Mouse (Mus musculus) urinary bladder, postnatal 25 days (tissue): ENCODE results near the gene Klhl42.

Experiments used
- DNase-seq: peaks from one replicate; pipeline ENCODE4 v3.0.0; 2022; ENCODE audit warnings: low spot score

The Klhl42 gene

DNA sequence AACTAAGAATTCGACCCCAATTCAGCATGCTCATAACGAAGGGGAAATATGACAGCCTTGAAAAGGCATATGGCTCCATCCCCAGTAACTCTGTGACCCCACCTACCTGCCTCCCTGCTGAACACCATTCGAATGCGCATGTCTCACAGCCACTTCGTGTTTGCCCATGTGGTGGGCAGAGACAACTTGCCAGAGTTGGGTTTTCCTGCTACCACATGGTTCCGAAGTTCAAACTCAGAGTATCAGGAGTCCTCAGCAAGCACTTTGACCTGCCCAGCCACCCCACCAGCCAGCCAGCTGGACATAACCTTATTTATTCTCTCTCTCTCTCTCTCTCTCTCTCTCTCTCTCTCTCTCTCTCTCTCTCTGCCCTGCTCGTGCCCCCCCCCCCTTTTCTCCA, 3.4 kb upstream of the Klhl42 start:
- no peak for DNase-seq

DNA sequence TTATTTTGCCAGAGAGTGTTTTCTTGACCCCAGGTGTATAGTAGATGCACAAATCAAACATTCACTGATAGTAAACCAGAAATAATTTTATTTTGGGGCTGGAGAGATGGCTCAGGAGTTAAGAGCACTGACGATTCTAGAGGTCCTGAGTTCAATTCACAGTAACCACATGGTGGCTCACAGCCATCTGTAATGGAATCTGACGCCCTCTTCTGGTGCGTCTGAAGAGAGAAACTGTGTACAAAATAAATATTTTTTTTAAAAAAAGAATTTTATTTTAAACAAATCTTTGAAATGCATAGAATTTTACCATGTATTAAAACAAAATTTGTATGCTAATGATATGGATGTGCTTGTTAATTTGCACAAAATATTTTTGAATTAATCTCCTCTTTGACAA, 2.7 kb upstream of the Klhl42 start:
- DNase-seq = no peak

DNA sequence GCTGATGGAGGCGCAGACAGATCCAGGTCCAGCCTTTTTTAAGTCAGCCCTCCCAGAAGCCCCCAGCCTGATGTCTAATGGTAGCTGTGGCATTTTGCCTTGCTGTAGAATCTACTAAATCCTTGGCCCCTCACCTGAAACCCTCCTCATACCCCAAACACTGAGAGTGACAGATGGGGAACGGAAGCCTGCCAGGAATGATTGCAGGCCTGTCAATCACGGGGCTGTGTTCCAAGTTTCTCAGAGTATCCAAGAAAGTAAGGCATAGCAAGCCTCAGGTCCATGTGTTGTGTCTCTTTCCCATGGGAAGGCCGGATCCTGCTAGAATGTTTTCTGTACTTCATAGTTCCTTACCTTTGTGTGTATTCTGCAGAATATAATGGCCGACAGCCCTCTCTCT, 988 bp upstream of the Klhl42 start:
- DNase-seq = no peak

DNA sequence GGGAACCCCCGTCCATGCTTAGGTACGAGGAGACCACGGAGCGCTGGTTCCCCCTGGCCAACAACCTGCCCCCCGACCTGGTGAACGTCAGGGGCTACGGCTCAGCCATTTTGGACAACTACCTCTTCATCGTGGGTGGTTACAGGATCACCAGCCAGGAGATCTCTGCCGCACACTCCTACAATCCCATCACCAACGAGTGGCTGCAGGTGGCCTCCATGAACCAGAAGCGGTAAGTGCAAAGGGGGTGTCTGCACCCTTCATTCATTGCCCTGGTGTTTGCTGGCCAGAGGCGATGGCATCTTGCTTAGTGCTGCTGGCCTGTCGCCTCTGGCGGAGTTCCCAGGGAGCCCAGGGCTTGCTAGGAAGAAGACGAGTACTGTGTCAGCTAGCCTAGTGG, 957 bp downstream of the Klhl42 start:
- DNase-seq = peak; percentile 22

DNA sequence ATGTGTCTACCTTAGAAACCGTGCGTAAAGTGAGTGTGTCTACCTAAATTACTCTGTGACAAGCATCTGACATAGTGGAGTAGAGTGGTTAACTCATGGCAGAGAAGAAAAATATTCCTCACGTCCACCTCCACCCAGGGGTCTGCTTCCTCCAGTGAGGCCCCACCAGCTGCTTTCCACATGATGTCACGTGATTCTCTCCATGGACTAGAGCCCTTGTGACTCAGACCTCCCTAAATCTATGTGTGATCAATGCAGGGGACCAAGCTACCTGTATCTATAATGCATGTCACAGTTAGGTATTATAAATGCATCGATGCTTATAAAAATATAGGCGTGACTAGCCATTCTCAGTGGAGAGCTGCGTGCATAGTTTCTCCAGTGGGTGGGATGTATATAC, 3.6 kb downstream of the Klhl42 start:
- DNase-seq = no peak

DNA sequence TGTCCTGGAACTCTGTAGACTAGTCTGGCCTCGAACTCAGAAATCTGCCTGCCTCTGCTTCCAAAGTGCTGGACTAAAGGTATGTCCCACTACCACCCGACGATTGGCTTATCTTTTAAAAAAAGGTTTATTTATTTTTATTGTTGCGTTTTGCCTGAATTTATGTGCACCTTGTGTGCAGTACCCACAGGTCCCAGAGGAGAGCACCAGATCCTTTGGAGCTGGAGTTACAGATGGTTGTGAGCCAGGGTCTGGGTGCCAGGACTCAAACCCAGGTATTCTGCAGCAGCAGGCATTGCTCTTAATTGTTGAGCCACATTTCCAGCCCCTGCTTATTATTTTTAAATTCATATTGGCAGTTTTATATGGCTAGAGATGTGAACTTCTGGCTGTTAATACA, 4.9 kb downstream of the Klhl42 start:
- no peak for DNase-seq

DNA sequence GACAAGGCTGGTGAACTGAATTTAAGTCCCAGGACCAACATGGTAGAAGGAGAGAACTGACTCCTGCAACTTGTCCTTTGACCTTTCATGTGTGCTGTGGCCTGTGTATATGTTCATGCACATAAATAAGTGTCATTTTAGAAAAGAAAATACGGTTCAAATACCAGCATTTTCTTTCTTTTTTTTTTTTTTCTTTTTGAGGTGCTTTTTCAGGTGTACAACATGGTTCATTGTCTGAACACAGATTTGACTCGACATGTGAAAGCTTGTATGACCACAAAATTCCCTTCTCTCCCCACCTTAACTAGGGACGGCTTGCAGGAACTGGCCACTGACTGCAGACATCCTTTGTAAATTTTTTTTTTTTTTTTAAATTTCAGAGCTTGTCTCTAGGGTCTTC, 5.8 kb downstream of the Klhl42 start:
- DNase-seq = no peak

DNA sequence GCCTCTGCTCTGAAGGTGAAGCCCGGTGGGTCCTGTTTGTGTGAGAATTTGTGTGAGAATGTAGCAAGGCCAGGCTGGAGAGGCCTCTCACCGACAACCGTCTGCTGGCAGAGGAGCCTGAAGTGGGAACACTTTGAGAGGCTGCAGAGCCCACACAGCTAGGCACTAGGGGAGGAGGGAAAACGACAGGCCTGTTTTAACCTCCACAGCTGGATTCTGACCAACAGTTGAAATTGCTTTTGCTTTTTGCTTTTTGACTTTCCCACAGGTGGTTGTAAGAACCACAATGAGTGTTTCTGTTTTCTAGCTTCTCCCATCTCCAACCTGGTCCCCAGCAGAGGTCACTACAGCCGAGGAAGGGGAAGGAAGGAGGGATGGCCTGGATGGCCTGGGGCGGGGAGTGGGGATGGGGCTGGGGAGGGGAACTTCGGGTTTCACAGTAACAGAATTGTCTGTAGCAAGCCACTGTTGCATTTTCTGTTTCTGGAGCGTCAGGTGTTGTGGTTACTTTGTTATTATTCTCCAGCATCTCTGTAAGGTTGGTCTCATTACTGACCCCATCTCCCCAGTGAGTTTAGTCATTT, 6.3 kb downstream of the Klhl42 start:
- no peak for DNase-seq

DNA sequence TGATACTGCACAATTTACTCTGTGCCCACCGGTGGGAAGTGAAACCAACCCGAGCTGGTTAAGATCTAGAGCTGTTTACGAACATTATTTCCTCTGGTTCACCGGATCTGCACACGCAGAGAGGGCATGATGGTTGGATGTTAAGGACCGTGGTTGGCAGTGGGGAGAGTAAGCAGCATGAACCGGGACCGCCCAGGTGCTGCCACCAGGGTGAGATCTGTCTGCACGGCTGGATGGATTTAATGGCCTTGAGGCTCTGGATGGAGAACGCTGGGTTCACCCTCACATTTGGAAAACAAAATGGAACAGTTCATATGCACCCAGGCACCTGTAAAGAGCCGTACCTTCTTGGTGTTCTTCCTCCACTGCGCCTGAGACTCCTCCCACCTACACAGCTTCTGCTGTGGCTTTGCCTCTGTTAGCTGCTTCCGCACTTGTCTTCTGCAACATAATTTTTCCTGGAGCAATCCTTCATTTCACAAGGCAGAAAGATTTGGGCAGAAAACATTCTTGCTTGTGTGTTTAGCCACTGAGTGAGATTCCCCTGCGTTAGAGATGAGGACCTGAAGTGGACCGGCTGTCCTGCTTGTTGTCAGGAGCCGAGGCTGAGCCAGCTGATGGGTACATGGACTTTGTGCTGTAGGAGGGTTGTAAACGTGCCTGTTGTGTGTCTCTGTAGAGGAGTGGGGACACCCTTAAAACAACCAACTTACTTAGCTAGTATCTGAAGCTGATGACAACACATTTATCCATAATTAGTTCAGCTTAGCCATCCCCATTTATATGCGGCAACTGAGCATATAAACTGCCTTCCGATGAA, 8.5 kb downstream of the Klhl42 start:
- DNase-seq = no peak

DNA sequence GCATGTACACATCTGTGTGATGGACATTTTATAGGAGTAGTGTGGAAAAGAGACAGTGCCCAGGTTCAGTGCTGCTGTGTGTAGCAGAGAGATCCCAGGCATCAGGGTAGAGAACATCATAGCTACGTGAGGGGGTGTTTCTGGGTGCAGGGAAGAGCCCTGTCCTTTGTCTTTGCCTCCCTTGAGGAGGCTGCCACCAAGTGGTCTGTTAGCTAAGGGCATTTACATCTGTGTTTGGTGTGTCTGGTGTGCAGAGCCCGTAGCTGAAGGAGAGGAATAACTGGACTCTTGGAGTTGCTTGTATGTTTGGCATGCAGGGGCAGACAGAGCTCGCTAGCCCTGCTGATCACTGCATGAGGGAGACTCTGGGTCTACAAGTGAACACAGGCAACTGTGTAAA, 11.1 kb downstream of the Klhl42 start:
- DNase-seq = no peak

DNA sequence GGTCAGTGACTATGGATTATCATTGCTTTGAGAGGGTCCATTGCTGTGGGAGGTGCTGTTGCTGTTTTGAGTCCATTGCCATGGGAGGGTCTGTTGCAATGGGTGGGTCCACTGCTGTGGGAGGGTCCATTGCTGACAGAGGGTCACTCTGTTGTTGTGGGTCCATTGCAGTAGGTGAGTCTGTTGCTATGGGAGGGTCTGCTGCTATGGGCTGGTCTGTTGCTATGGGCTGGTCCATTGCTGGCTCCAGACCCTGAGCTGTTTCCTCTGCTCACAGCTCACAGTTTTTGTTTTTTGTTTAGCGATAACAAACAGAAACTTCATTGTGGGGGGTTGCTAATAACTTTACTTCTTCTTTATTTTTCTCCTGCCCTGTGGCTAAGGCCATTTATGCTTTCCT, 14.3 kb downstream of the Klhl42 start:
- no peak for DNase-seq

DNA sequence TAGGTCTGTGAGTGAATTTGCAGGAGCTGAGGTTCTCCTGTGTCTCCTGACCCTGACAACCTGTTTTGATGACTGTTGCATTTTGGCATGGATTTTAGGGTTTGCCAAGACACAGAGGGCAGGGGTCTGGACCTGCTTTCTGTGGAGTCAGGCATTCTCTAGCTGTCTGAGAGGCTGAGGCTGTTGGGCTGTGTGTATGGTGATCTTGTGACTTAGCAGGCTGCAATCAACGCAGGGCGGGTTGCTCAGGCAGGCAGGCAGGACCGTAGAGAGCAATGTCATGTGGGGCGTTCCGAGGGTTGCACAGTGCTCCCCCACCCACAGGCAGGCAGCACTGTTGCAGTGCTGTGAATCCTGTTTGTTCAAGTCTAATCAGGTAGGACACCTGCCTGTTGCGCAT, 15.5 kb downstream of the Klhl42 start:
- no peak for DNase-seq

DNA sequence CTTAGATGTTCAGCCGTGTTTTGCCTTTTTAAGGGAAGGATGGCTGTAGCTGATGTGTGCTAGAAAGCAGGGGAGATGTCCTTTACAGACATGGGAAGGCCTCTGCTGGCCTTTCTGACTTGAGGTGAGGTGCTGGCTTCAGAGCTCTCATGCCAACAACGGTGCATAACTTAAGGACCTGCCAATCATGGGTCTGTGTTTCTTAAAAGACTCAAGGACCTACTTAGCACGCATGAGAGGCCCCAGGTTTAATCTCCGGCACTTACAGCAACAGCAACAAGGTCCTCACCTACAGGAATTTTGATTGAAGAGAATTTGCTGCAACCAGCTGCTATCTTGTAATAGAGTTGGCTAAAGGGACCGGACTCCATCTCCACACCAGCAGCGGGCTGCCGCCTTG, 18.1 kb downstream of the Klhl42 start:
- DNase-seq = no peak

DNA sequence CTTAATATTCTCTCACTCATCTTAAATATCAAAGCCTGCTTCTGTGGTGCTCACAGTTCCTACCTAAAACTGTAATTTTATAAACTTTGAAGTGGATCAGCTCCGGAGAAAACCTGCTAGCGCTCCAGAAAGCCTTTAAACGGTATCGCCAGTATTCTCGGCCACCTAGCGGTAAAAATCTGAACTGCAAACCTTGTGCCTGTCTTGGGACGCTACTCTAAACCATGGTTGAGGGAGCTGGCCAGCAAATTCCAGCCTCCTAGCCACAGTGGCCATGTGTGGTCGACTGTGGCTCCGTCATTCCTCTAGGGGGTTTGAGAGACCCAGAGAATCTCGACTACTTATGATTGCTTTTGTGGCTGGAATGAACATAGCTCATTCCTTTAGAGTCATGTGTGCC, 25.4 kb downstream of the Klhl42 start:
- peak; percentile 80 for DNase-seq

DNA sequence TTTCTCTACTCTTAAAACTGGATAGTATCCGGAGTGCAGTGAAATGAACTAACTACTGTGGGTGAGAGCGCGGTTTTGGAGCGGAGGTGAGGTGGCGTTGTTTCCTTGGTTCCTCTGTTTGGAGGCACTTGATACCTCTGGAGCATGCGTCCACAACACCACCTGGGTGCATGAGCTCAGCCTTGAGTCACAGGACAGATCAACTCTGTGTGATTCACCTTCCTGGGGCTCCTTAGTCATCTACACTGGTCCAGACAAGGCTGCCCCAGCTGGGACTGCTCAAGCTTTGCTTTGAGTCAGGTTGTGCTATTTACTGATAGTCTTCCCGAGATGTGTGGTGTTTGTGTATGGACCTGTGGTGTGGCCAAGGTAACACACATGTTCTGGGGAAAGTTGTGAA, 26.6 kb downstream of the Klhl42 start:
- no peak for DNase-seq

DNA sequence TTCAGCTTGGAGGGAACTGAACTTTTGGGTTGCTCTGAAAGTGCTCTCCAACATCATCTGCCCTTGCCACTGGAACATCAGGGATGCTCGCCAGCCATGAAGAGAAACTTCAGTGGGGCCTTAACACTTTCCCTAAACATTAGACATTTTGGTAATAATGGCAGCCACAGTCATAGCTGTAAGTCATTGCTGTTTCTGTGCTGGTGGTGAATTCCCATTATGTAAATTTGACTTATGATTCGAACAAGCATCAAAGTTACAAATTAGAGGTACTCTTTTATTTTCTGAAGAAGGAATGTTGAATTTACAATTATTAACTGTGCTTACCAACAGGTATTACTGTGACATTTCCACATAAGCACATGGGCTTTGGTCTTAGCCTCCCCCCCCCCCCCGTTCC, 27.0 kb downstream of the Klhl42 start:
- no peak for DNase-seq

DNA sequence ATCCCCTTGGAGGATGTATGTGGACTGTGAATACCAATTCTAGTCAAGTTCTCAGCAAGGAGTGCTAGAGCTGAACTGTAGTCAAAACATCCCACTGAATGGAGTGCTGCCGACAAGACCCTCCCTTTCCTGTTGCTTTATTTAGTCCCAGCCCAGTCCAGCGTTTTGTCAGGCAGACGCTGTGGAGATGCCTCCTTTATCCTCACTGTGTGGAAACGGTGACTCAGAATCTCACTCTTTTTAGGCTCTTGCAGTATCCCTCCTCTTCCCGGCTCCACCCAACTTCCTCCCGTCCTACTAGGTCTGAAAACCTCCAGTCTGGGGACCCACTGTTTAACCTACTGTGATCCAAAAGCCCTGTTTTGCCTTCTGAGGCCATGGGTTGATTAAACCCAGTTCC, 30.1 kb downstream of the Klhl42 start:
- no peak for DNase-seq

DNA sequence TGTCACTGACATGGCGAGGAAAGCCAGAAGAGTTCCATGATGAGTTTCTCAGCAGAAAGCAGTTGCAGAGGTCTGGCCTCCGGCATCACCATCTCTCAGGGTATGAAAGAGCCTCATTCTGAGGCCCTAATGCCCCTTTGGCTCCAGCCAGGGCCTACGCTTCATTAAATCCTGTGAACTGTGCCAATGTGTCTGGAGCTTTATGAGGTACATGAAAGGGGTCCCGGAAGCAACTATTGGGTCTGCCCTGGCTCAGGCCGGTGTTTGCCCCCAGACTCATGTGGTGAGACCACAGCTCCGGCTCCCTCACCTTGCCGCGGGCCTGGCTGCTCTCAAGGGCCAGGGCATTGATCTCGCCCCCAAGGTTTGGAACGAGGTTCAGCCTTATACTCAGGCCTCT, 36.1 kb downstream of the Klhl42 start:
- DNase-seq = no peak

DNA sequence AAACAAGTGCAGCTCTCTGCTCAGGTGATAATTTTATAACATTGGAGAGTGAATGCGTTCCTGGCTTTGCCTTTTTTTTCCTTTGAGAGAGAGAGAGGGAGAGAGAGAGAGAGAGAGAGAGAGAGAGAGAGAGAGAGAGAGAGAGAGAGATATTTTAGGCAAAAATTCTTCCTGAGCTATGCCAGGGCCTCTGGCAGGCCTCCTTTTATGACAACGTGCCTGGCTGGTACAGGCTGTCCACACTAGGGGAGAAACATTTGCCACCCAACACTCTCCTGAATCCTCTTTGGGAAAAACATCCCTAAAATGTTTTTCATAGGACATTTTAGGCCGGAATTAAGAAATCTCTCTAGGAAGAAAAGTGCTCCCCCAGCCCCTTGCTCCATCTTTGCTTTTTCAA, 47.1 kb downstream of the Klhl42 start:
- DNase-seq = no peak

DNA sequence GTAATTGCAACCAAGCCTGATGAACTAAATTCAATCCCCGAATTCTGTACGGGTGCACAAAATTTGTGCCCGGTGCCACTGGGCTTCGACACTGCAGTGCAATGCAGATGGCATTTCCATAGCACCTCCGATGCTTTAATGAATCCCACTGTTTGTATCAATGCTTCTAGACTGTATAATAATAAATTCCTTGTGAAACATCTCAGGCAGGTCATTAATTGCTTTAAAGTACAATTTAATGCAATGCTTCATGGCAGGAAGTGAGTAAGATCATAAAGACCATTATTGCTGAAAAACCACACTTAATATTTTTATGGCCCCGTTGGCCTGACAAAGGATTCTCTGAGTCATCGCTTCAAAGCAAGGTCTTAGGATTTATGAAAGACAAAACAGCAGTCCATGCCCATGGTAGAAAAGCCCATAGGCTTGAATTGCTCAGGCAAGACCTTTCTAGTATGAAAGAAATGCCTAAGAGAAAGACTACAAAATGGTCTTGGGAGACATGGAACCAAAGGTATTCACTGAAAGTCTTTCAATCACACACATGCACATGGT, 49.5 kb downstream of the Klhl42 start:
- DNase-seq = no peak

DNA sequence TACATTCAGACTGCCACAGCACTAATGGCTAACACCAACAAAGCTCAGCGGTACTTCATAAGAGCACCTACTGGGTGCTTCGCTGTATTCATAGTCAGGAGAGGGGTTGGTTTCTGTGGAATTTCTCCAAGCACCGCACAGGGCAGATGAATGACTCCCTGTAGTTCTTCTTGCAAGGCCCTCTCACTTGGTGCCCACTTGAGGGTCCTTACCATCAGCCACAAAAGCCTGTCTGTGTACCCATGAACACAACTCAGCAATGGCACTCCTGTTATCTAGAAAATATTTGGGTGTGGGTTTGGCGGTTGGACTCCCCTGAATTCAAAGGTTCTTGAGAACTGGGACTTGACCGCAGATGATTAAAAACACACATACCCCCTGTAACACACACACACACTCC, 53.5 kb downstream of the Klhl42 start:
- no peak for DNase-seq

DNA sequence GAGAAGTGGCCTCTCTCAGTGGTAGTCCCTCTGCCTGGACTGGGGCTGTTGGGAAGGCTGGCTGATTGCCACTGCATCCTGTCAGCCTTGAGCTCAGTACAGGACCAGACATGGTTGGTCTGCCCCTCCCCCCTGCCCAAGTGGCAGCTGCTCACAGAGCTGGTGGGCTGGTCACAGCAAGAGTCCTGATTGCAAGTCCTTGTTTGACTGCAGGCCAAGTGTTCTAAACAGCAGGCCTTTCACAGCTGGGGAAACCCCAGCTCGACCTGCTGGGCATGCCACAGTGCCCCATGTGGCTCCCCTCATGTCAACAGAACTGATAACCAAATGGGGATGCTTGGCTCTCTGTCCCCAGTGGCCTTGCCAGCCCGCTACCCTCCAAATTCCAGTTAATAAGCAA, 54.1 kb downstream of the Klhl42 start:
- DNase-seq = no peak

DNA sequence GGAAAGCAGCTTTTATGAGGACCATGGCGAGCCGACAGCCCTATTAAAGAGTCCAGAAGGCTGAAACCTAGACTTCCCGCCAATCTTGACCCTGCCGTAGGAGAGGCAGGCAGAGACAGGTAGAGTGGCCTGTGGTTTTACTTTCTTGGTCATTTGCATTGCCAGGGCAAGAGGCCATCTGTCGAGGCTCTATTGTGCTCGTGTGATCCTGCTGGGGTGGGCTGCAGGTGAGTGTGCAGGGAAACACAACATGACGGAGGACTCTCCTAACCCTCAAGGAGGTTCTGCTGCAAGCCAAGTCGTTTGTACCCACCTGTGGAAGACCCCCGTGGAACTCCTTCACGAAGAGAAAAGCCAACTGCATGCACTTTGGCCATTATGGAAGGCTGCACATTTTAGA, 54.6 kb downstream of the Klhl42 start:
- no peak for DNase-seq

DNA sequence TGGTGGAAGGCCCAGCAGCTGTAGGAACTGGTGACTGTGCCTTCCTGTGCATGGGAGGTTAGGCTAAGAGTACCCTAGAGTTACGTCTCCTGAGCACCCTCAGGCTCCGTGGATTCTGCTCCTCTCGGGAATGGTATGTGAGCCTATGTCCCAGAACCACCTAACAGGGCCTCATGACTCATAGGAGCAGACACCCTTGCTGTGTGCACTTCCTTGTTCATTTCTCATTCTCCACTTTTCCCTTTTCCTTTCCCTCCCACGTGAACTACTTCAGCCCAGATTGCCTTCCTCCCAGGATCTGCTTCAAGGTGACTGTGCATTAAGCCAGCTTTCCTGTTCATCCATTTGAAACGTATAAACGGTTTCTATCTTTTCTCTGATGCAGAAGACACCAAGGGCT, 59.9 kb downstream of the Klhl42 start:
- no peak for DNase-seq
